8 mouse cellular contexts compared by ENCODE assay signal in genomic region chr19:55060964-55061363, GRCm38 (mm10).
A peak's percentile ranks its signal among the peaks of the same experiment; 100 is the strongest.
DNase-seq lines count a peak whose midpoint lies in the region; ATAC-seq and TF ChIP-seq lines count a peak whose summit lies in the region.

No protein-coding gene starts in this region.

- no peaks in the 10 kb centered on the region for H3K4me1 ChIP-seq in ES-Bruce4 (ENCODE audit: control insufficient read depth, insufficient read depth, low read length)
- H3K4me1 ChIP-seq in embryonic fibroblast, embryonic 13.5 days (ENCODE audit: control insufficient read depth, insufficient read depth, low read length): no peaks in the 10 kb centered on the region
- peaks cover 12% of the 10 kb centered on the region for H3K4me1 ChIP-seq in heart, embryonic 15.5 days (replicated peaks)
- H3K4me1 ChIP-seq in liver, embryonic 11.5 days (replicated peaks; ENCODE audit: control insufficient read depth, insufficient read depth, low read length): 0 out of 2 replicates have a peak, but pooled peaks cover 2% of the 10 kb centered on the region

- peak overlapping the region; percentile 76 for H3K4me2 ChIP-seq in heart, embryonic 15.5 days
- peak overlapping the region; percentile 70 for H3K4me2 ChIP-seq in liver, embryonic 11.5 days

- no peaks in the 10 kb centered on the region for H3K27me3 ChIP-seq in ES-Bruce4 (ENCODE audit: control insufficient read depth, insufficient read depth, low read length, poor library complexity, severe bottlenecking)
- H3K27me3 ChIP-seq in heart, embryonic 15.5 days: no peaks in the 10 kb centered on the region
- H3K27me3 ChIP-seq in liver, embryonic 11.5 days (replicated peaks; ENCODE audit: control insufficient read depth, insufficient read depth, low read length): no peaks in the 10 kb centered on the region

- 8% methylated on average over 7 of the region's 7 CpGs for WGBS in heart, embryonic 15.5 days
- WGBS in liver, embryonic 11.5 days: 5% methylated on average over 7 of the region's 7 CpGs

- ATAC-seq in heart, embryonic 15.5 days (replicated peaks; ENCODE audit: insufficient number of reproducible peaks, insufficient read depth, low FRiP score, low read depth): no peak
- ATAC-seq in liver, embryonic 11.5 days (replicated peaks; ENCODE audit: low FRiP score): peak; percentile 68

- peaks cover 9% of the 10 kb centered on the region for H3K9me3 ChIP-seq in ES-Bruce4 (replicated peaks; ENCODE audit: control insufficient read depth, insufficient read depth, low read length, poor library complexity, severe bottlenecking)
- no peaks in the 10 kb centered on the region for H3K9me3 ChIP-seq in heart, embryonic 15.5 days (replicated peaks)
- H3K9me3 ChIP-seq in liver, embryonic 11.5 days (ENCODE audit: control insufficient read depth, low read length): no peaks in the 10 kb centered on the region

- peak; percentile 87 for DNase-seq in brain, embryonic 14.5 days (ENCODE audit: low read depth)
- peak; percentile 87 for DNase-seq in kidney, postnatal 10 days
- peak; percentile 66 for DNase-seq in liver, embryonic 11.5 days (ENCODE audit: low spot score)
- DNase-seq in naive thymus-derived CD4-positive, alpha-beta T cell, adult 2 months (ENCODE audit: low read depth): peak; percentile 60
- peak; percentile 89 for DNase-seq in testis, postnatal 10 days (ENCODE audit: low spot score)

- no peak for TF ChIP-seq EP300 in ES-Bruce4 (IDR thresholded peaks at IDR 0.05; ENCODE audit: insufficient read depth, low read depth, low read length)

- TF ChIP-seq POLR2A in ES-Bruce4 (IDR thresholded peaks at IDR 0.05; ENCODE audit: insufficient read depth, low read length): no peak
- TF ChIP-seq POLR2A in brain, embryonic 14.5 days (IDR thresholded peaks at IDR 0.05; ENCODE audit: borderline replicate concordance, extremely low read depth, insufficient read depth, insufficient read length, poor library complexity, severe bottlenecking): no peak
- no peak for TF ChIP-seq POLR2A in embryonic fibroblast, embryonic 13.5 days (IDR thresholded peaks at IDR 0.05; ENCODE audit: low read depth, low read length)

- no peaks in the 10 kb centered on the region for H3K36me3 ChIP-seq in ES-Bruce4 (ENCODE audit: control insufficient read depth, insufficient read depth, low read length, poor library complexity, severe bottlenecking)
- no peaks in the 10 kb centered on the region for H3K36me3 ChIP-seq in heart, embryonic 15.5 days
- no peaks in the 10 kb centered on the region for H3K36me3 ChIP-seq in liver, embryonic 11.5 days (ENCODE audit: control insufficient read depth, insufficient read depth, low read length)

- no peak overlapping the region for H3K4me3 ChIP-seq in ES-Bruce4 (ENCODE audit: low read depth, low read length)
- H3K4me3 ChIP-seq in embryonic fibroblast, embryonic 13.5 days (ENCODE audit: insufficient read depth, low read length): no peak overlapping the region
- H3K4me3 ChIP-seq in heart, embryonic 15.5 days: peak overlapping the region; percentile 39
- peak overlapping the region; percentile 32; the same call in 1 of the 2 replicates for H3K4me3 ChIP-seq in liver, embryonic 11.5 days (ENCODE audit: low read depth, low read length)

- H3K9ac ChIP-seq in ES-Bruce4 (ENCODE audit: low read depth, poor library complexity, severe bottlenecking): no peak overlapping the region
- no peak overlapping the region for H3K9ac ChIP-seq in heart, embryonic 15.5 days
- no peak overlapping the region for H3K9ac ChIP-seq in liver, embryonic 11.5 days (ENCODE audit: low read depth, low read length)

- H3K27ac ChIP-seq in ES-Bruce4 (ENCODE audit: insufficient read depth, low read length): no peak overlapping the region
- no peak overlapping the region for H3K27ac ChIP-seq in embryonic fibroblast, embryonic 13.5 days (ENCODE audit: insufficient read depth, low read length)
- H3K27ac ChIP-seq in heart, embryonic 15.5 days: no peak overlapping the region
- no peak overlapping the region for H3K27ac ChIP-seq in liver, embryonic 11.5 days (ENCODE audit: low read depth, low read length)

- peak; percentile 84 for TF ChIP-seq CTCF in ES-Bruce4 (IDR thresholded peaks at IDR 0.05; ENCODE audit: low read depth, low read length)
- peak; percentile 95 for TF ChIP-seq CTCF in brain, embryonic 14.5 days (IDR thresholded peaks at IDR 0.05; ENCODE audit: borderline replicate concordance, extremely low read depth, insufficient read depth, insufficient read length)
- TF ChIP-seq CTCF in embryonic fibroblast, embryonic 13.5 days (IDR thresholded peaks at IDR 0.05; ENCODE audit: borderline replicate concordance, insufficient read depth, low read length): peak; percentile 85

Comparison
In these comparisons a context has a peak if more than half of its experiments do, and no peak if none do; other contexts are left out.
1. H3K4me3 ChIP-seq: peak in heart, embryonic 15.5 days (single experiment) and liver, embryonic 11.5 days (single experiment); none in ES-Bruce4 (single experiment) and embryonic fibroblast, embryonic 13.5 days (single experiment).
2. Peak in every context shown above with its lines, with median percentiles within 50 percentile points of each other: CTCF ChIP-seq and DNase-seq.